12 mouse cellular contexts compared by ENCODE assay signal in the genomic region with DNA sequence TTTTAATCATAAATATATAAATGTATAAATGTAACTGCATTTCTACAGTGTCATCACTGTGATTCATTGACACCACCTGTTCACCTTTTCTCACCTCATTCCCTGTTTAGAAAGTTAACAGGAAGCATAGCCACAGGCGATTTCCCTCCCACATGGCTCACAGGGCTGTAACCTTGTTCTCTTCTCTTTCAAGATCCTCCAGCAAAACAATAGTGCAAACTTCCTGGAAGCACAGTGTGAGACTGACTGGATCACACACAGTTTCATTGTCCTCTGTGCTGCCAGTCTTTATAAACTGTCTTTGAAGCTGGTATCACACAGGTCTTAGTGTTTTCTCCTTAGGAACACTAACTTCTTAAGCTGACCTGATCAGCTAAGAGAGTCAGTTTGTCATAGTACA.
"Had no signal": no experiment of that assay in that cellular context is flagged by ENCODE, and none has a peak within 500 bp of the region (broad histone marks: within the 10 kb centered on the region; RNA-seq: fewer than 3 reads in every experiment).

No protein-coding gene starts in this region.

- H3K4me1 ChIP-seq: limb, embryonic 13.5 days; liver, embryonic 15.5 days; midbrain, embryonic 10.5 days had no signal

- H3K9ac ChIP-seq: limb, embryonic 13.5 days; liver, embryonic 15.5 days had no signal

- H3K27me3 ChIP-seq: limb, embryonic 13.5 days; liver, embryonic 15.5 days had no signal

- H3K36me3 ChIP-seq: limb, embryonic 13.5 days; liver, embryonic 15.5 days; midbrain, embryonic 10.5 days had no signal

- H3K4me3 ChIP-seq: limb, embryonic 13.5 days; liver, embryonic 15.5 days; midbrain, embryonic 10.5 days; myocyte had no signal

- H3K9me3 ChIP-seq: limb, embryonic 13.5 days; liver, embryonic 15.5 days; midbrain, embryonic 10.5 days had no signal

- H3K4me2 ChIP-seq: limb, embryonic 13.5 days; liver, embryonic 15.5 days had no signal

- H3K27ac ChIP-seq: limb, embryonic 13.5 days; liver, embryonic 15.5 days; midbrain, embryonic 10.5 days; stomach, postnatal 0 days had no signal

- ATAC-seq: lung, postnatal 0 days had no signal

- DNase-seq: kidney, postnatal 14 days; left cerebral cortex, postnatal 4 days; lung, adult 2 months; lung, postnatal 36 days; midbrain, embryonic 14.5 days; thymus, postnatal 4 days had no signal
